Mouse (Mus musculus) lung, postnatal 0 days (tissue): ENCODE data around the gene Dynlrb2. TPM values are rescaled to one million over a fixed set of nuclear protein-coding genes. Genes with fewer than 3 reads are reported as not detected.

Experiments used
- ATAC-seq: fragments of 200-750 bp; cut with Nextera tagmentation; 2 replicates; pipeline ENCODE4 v1.8.0; 2017; ENCODE audit warnings: moderate library complexity
- DNase-seq: peaks from one replicate; pipeline ENCODE4 v3.0.0-alpha.2; 2016; ENCODE audit warnings: low spot score
- H3K27ac ChIP-seq: fragments of 300-500 bp; sonication (generic); 2 replicates; pipeline ENCODE4 v1.5.1; 2014; ENCODE audit warnings: antibody characterized with exemption, mild to moderate bottlenecking, low read length, mixed read lengths
- H3K27me3 ChIP-seq: fragments of 300-500 bp; sonication (generic); replicated peaks from 2 replicates; pipeline ENCODE4 v1.6.1; 2014; ENCODE audit warnings: low read length, mixed read lengths; ENCODE audit not compliant: insufficient read depth
- H3K36me3 ChIP-seq: fragments of 300-500 bp; sonication (generic); 2 replicates; pipeline ENCODE4 v1.6.1; 2014; ENCODE audit warnings: low read length, mixed read lengths; ENCODE audit not compliant: insufficient read depth
- H3K4me1 ChIP-seq: fragments of 300-500 bp; sonication (generic); 2 replicates; pipeline ENCODE4 v1.6.1; 2014; ENCODE audit warnings: antibody characterized with exemption, low read depth, low read length, mixed read lengths; ENCODE audit not compliant: insufficient read depth
- H3K4me2 ChIP-seq: fragments of 300-500 bp; sonication (generic); replicated peaks from 2 replicates; pipeline ENCODE4 v1.6.1; 2014; ENCODE audit warnings: low read depth, mild to moderate bottlenecking, low read length, moderate library complexity, mixed read lengths
- H3K4me3 ChIP-seq: fragments of 300-500 bp; sonication (generic); 2 replicates; pipeline ENCODE4 v1.5.1; 2014; ENCODE audit warnings: low read depth, low read length
- H3K9ac ChIP-seq: fragments of 300-500 bp; sonication (generic); replicated peaks from 2 replicates; pipeline ENCODE4 v1.6.1; 2014; ENCODE audit warnings: low read depth, mild to moderate bottlenecking
- H3K9me3 ChIP-seq: fragments of 300-500 bp; sonication (generic); 2 replicates; pipeline ENCODE4 v1.6.1; 2016; ENCODE audit warnings: low read length, mixed read lengths
- CTCF ChIP-seq: IDR thresholded peaks from 2 replicates; pipeline ENCODE4 v1.5.1; 2016; ENCODE audit warnings: antibody characterized with exemption, mild to moderate bottlenecking
- EP300 ChIP-seq: IDR thresholded peaks from 2 replicates; pipeline ENCODE4 v1.6.1; 2016; ENCODE audit warnings: antibody characterized with exemption, mild to moderate bottlenecking, control low read depth
- WGBS: fragments of 180-500 bp; shearing (Covaris S2); extraction: QIAGEN DNeasy Blood & Tissue Kit; methylation state at CpG from one replicate; pipeline ENCODE4 v1.1.7; 2014; 5-methylcytosine and 5-hydroxymethylcytosine counted together
- polyA plus RNA-seq: library from polyadenylated mRNA; unstranded; fragments of >200 nt; fragmentation: Nextera tagmentation; extraction: Ambion mirVana; gene quantifications from 2 replicates; pipeline ENCODE4 v1.2.1, GENCODE M21; 2015

Dynlrb2 gene
- polyA plus RNA-seq, 1 experiment from 2014 or later, result 144 TPM

DNA sequence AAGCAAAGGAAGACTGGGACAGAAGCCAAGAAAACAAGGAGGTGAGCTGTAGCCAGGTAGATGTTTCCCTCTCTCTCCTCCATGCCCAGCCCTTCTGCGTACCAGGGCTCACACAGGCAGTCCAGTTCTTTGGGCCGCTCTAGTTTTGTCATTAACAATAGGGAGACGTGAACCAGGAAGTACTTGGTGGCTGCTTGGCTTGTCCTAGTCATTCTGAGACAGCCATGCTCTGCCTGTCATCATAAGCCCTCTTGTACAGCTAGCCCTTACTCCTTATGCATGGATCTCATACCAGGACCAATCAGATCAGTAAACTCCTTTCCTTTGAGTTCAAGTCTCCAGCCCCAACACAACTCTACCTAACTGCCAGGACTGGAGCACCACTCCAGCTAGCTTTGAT, 48.0 kb downstream of the Dynlrb2 start:
- H3K27ac ChIP-seq, result no peak overlapping the region
- no peaks in the 10 kb centered on the region for H3K36me3 ChIP-seq
- TF ChIP-seq CTCF, result no peak
- no peak for TF ChIP-seq EP300
- H3K4me3 ChIP-seq, result no peak overlapping the region
- WGBS, result 75% methylated on average over 3 of the region's 3 CpGs
- no peak for ATAC-seq
- no peak for DNase-seq
- H3K27me3 ChIP-seq, result no peaks in the 10 kb centered on the region
- H3K9ac ChIP-seq, result no peak overlapping the region
- H3K4me2 ChIP-seq, result no peak overlapping the region
- no peaks in the 10 kb centered on the region for H3K4me1 ChIP-seq
- H3K9me3 ChIP-seq, result no peaks in the 10 kb centered on the region

Other genes with a start within 250 kb of the Dynlrb2 start
- 11.1 and 11.7 TPM in 2 replicates for gene Cdyl2, start 228.0 kb downstream of the Dynlrb2 start, polyA plus RNA-seq